Mouse (Mus musculus) c-Kit-positive CD71-positive TER-119-positive erythroid progenitor cells, embryonic 14.5 days (primary cell): ENCODE data around the gene Barhl2.

Source experiments
- DNase-seq: peaks from one replicate; pipeline ENCODE4 v3.0.0-alpha.2; 2013; ENCODE audit warnings: low spot score

Gene Barhl2

GRCm38 (mm10) chr5:106457986-106458476 lies at the start of gene Barhl2:
Gene Barhl2 (minus strand): TSS chr5:106458166.
- DNase-seq, result no peak

- DNase-seq, result no peak
Observed at GRCm38 (mm10) chr5:106506061-106506460, 48.1 kb upstream of the Barhl2 start.

- DNase-seq, result no peak
Observed at GRCm38 (mm10) chr5:106502684-106503545, 44.9 kb upstream of the Barhl2 start.

- no peak for DNase-seq
Observed at GRCm38 (mm10) chr5:106502271-106502670, 44.3 kb upstream of the Barhl2 start.

GRCm38 (mm10) chr5:106491771-106492170 lies 33.8 kb upstream of the Barhl2 start:
- DNase-seq, result no peak

- no peak for DNase-seq
Observed at GRCm38 (mm10) chr5:106472105-106472500, 14.1 kb upstream of the Barhl2 start.

- DNase-seq, result no peak
Observed at GRCm38 (mm10) chr5:106471235-106472104, 13.5 kb upstream of the Barhl2 start.

- DNase-seq, result no peak
Observed at GRCm38 (mm10) chr5:106465129-106465790, 7.3 kb upstream of the Barhl2 start.

GRCm38 (mm10) chr5:106464336-106465128 lies 6.6 kb upstream of the Barhl2 start:
- DNase-seq, result no peak

- no peak for DNase-seq
Observed at GRCm38 (mm10) chr5:106463661-106464191, 5.8 kb upstream of the Barhl2 start.

- DNase-seq, result peak; percentile 11
Observed at GRCm38 (mm10) chr5:106461913-106462312, 3.9 kb upstream of the Barhl2 start.

GRCm38 (mm10) chr5:106461431-106461830 lies 3.5 kb upstream of the Barhl2 start:
- DNase-seq, result no peak

- DNase-seq, result no peak
Observed at GRCm38 (mm10) chr5:106460535-106460934, 2.6 kb upstream of the Barhl2 start.

- DNase-seq, result no peak
Observed at GRCm38 (mm10) chr5:106460001-106460511, 2.1 kb upstream of the Barhl2 start.

- no peak for DNase-seq
Observed at GRCm38 (mm10) chr5:106459120-106459641, 1.2 kb upstream of the Barhl2 start.

GRCm38 (mm10) chr5:106458477-106459119 lies 632 bp upstream of the Barhl2 start:
- no peak for DNase-seq

- DNase-seq, result no peak
Observed at GRCm38 (mm10) chr5:106457111-106457925, 648 bp downstream of the Barhl2 start.

- DNase-seq, result no peak
Observed at GRCm38 (mm10) chr5:106455984-106456383, 2.0 kb downstream of the Barhl2 start.
